Mouse (Mus musculus) mouse embryonic stem cell (cell line): Measurements from ENCODE around the gene Fntb.

Experiments
- in situ Hi-C, 2 experiments: fragments of 300-500 bp; cut with MboI; formaldehyde crosslinking; loops; 1 replicate in 1 of 2; 3 replicates in 1 of 2; pipeline ENCODE4 v1.14.3; 2019 to 2020; ENCODE audit warnings: low sequenced_read_pairs in 2 of 2, low pct_unique_long_range_greater_than_20kb in 1 of 2, mixed read lengths in 1 of 2; ENCODE audit not compliant: unreplicated experiment in 1 of 2

Gene Fntb

DNA sequence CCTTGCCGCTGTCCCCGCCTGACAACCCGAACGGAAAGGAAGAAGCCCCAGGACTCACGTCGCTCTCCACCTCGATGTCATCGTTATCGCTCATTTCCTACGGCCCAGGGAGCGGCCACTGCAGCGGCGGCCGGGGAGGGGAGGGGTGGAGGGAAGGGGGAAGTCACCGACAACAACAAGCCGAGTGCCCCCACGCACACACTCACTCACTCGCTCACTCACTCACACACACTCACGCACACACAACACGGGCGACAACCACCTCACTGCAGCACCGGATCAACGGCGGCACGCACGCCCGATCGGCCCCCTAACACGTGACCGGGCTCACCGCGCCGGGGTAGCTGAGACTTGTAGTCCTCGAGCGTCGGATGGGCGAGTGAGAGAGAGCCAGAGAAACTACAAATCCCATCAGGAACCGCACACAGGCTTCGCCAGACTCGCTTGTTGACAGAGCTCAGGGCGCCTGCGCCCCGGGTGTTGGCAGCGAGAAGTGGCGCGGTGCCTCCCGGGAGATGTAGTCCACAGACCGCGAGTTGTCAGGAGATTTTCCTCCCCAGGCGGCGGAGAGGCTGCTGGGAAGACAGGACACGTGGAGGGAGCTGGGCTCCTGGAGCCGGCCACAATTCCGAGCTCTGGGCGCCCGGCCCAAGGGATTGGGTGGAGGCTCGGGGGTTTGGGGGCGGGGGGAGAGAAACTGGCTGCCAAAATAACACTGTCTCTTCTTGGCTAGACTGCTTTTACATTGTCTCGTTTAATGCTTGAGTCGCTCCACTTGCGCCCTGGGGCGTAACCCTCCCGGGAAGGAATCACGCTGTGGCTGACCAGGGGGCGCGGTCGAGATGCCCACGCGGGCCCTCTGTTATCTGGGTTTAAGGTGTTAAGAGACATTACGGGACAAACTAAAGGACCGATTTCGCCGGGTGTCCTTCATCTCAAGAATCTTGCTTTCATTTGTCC is 196.8 kb downstream of the Fntb start, which contains the start of gene Max:
Gene Max, minus strand, starts transcription at position 270 of the 960 bp plus-strand sequence.
- in situ Hi-C loops = no loop called here

DNA sequence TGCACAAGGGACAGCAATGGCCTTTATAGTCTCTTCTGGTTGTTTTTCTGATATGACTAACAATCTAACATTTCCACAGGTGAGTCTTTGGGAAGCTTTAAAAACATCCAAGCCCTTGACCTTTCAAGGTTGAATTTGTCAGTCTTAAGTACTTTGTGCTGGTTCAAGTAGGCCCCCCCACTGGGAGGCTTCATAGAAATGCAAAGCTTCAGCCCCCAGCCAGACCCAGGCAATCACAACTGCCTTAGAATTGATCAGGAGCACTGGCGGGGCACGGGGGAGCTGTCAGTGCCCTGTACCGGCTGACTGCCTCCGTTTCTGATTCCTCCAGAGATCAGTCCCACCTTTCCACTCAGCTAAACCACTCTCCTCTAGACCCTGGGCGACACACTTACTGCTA is 199.7 kb downstream of the Fntb start:
- in situ Hi-C loops = no loop called here

- in situ Hi-C loops = no loop called here
Measured at GRCm38 (mm10) chr12:76965876-76966275, 200.5 kb downstream of the Fntb start.
